Mouse (Mus musculus) midbrain, embryonic 15.5 days (tissue): ENCODE measurements around the gene Dner. TPM values are rescaled to one million over a fixed set of nuclear protein-coding genes. Genes with fewer than 3 reads are reported as not detected.

Source experiments
- ATAC-seq: fragments of 200-750 bp; cut with Nextera tagmentation; replicated peaks from 2 replicates; pipeline ENCODE4 v1.8.0; 2017; ENCODE audit warnings: moderate TSS enrichment
- H3K27ac ChIP-seq: fragments of 300-500 bp; sonication (generic); 2 replicates; pipeline ENCODE4 v1.5.1; 2015; ENCODE audit warnings: mild to moderate bottlenecking, inconsistent platforms
- H3K27me3 ChIP-seq: fragments of 300-500 bp; sonication (generic); replicated peaks from 2 replicates; pipeline ENCODE4 v1.6.1; 2015; ENCODE audit warnings: inconsistent platforms
- H3K36me3 ChIP-seq: fragments of 300-500 bp; sonication (generic); replicated peaks from 2 replicates; pipeline ENCODE4 v1.6.1; 2015; ENCODE audit warnings: inconsistent platforms
- H3K4me1 ChIP-seq: fragments of 300-500 bp; sonication (generic); 2 replicates; pipeline ENCODE4 v1.6.1; 2015; ENCODE audit warnings: inconsistent platforms
- H3K4me2 ChIP-seq: fragments of 300-500 bp; sonication (generic); 2 replicates; pipeline ENCODE4 v1.6.1; 2015; ENCODE audit warnings: inconsistent platforms, mild to moderate bottlenecking, moderate library complexity
- H3K4me3 ChIP-seq: fragments of 300-500 bp; sonication (generic); 2 replicates; pipeline ENCODE4 v1.5.1; 2015; ENCODE audit warnings: mild to moderate bottlenecking, inconsistent platforms
- H3K9ac ChIP-seq: fragments of 300-500 bp; sonication (generic); 2 replicates; pipeline ENCODE4 v1.6.1; 2015; ENCODE audit warnings: mild to moderate bottlenecking, inconsistent platforms
- H3K9me3 ChIP-seq: fragments of 300-500 bp; sonication (generic); 2 replicates; pipeline ENCODE4 v1.6.1; 2016; ENCODE audit warnings: inconsistent platforms
- WGBS: fragments of 180-500 bp; shearing (Covaris S2); methylation state at CpG from one replicate; pipeline ENCODE4 v1.1.7; 2015; ENCODE audit warnings: mixed read lengths; 5-methylcytosine and 5-hydroxymethylcytosine counted together
- polyA plus RNA-seq: library from polyadenylated mRNA; unstranded; fragments of >200 nt; fragmentation: Nextera tagmentation; extraction: Ambion mirVana; gene quantifications from 2 replicates; pipeline ENCODE4 v1.2.1, GENCODE M21; 2015

Dner gene
- polyA plus RNA-seq, 1 experiment from 2014 or later, result 291 TPM

- H3K9ac ChIP-seq, result no peak overlapping the region
- no peak for ATAC-seq
- no peaks in the 10 kb centered on the region for H3K27me3 ChIP-seq
- H3K9me3 ChIP-seq, result no peaks in the 10 kb centered on the region
- H3K4me1 ChIP-seq, result no peaks in the 10 kb centered on the region
- no peak overlapping the region for H3K4me3 ChIP-seq
- no peaks in the 10 kb centered on the region for H3K36me3 ChIP-seq
- 95% methylated on average over 5 of the region's 5 CpGs for WGBS
- no peak overlapping the region for H3K4me2 ChIP-seq
- no peak overlapping the region for H3K27ac ChIP-seq
These were observed 231.9 kb downstream of the Dner start for GRCm38 (mm10) chr1:84463976-84464662.

- WGBS, result 84% methylated on average over 10 of the region's 10 CpGs
These were observed 246.3 kb downstream of the Dner start for GRCm38 (mm10) chr1:84449566-84450278.

GRCm38 (mm10) chr1:84443640-84444039 lies 252.4 kb downstream of the Dner start:
- Histone ChIP-seq H3K27me3 (no peaks in the 10 kb centered on the region), H3K4me3 (no peak overlapping the region), H3K36me3 (no peaks in the 10 kb centered on the region; the same call in 1 of the 2 replicates), H3K4me2 (no peak overlapping the region), H3K27ac (peak overlapping the region; percentile 0; the same call in 1 of the 2 replicates), H3K9me3 (no peaks in the 10 kb centered on the region), H3K9ac (no peak overlapping the region), H3K4me1 (no peaks in the 10 kb centered on the region)
- WGBS, result 55% methylated on average over 3 of the region's 3 CpGs
- no peak for ATAC-seq

More at GRCm38 (mm10) chr1:84449566-84450278, 246.3 kb downstream of the Dner start:
- Histone ChIP-seq H3K9ac (no peak overlapping the region), H3K4me3 (no peak overlapping the region), H3K27ac (no peak overlapping the region), H3K27me3 (no peaks in the 10 kb centered on the region), H3K9me3 (no peaks in the 10 kb centered on the region), H3K36me3 (no peaks in the 10 kb centered on the region; the same call in 1 of the 2 replicates), H3K4me1 (no peaks in the 10 kb centered on the region), H3K4me2 (no peak overlapping the region)
- no peak for ATAC-seq

DNA sequence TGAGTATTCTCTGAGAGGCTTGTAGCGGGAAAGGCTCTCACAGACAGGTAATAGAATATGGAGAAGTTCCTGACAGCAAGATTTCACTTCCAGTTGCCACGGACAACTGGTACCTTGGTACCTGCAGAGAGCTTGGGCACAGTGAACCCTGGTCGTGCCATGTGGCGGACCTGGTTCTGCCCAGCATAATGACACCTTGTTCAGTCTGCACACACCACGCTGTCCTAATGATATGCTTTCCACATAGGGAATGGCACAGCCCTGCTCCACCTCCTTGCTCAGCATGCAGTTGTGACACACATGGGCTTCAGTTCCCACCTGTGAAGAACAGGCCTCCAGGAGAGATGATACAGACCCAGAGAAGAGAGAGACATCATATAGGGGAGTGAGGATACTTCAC lies 253.0 kb downstream of the Dner start:
- no peaks in the 10 kb centered on the region for H3K9me3 ChIP-seq
- no peaks in the 10 kb centered on the region for H3K4me1 ChIP-seq
- H3K27me3 ChIP-seq, result no peaks in the 10 kb centered on the region
- no peak overlapping the region for H3K4me2 ChIP-seq
- no peak overlapping the region for H3K9ac ChIP-seq
- 88% methylated on average over 5 of the region's 5 CpGs for WGBS
- ATAC-seq, result 0 out of 2 replicates have a peak, but pooled peaks have one; percentile 57
- no peak overlapping the region for H3K4me3 ChIP-seq
- H3K27ac ChIP-seq, result no peak overlapping the region
- H3K36me3 ChIP-seq, result no peaks in the 10 kb centered on the region; the same call in 1 of the 2 replicates

DNA sequence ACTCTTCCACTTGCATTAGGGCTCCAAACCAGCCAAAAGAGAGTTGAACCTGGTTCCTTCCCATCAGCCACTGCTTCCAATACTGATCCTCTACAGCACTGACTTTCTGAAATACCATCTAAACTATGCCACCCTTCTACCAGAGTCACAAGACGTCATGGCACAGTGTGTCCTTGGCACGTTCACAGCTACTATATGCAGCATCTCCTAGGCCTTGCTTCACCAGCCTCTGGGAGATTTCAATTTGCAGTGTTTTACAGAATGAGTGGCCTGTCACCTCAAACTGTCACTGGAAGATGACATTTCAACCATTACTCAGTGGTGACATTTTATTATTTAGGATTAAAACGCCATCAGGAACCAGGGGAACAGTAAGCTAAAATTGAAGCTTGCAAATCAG lies 254.6 kb downstream of the Dner start:
- ATAC-seq, result 0 out of 2 replicates have a peak, but pooled peaks have one; percentile 10

GRCm38 (mm10) chr1:84437565-84437964 lies 258.5 kb downstream of the Dner start:
- no peaks in the 10 kb centered on the region for H3K4me1 ChIP-seq
- H3K9me3 ChIP-seq, result no peaks in the 10 kb centered on the region
- no peak for ATAC-seq
- no peak overlapping the region for H3K27ac ChIP-seq
- H3K4me3 ChIP-seq, result no peak overlapping the region
- H3K4me2 ChIP-seq, result no peak overlapping the region
- H3K36me3 ChIP-seq, result no peaks in the 10 kb centered on the region
- H3K27me3 ChIP-seq, result no peaks in the 10 kb centered on the region
- no peak overlapping the region for H3K9ac ChIP-seq

More for the DNA sequence above, 254.6 kb downstream of the Dner start:
- Histone ChIP-seq H3K36me3 (no peaks in the 10 kb centered on the region; the same call in 1 of the 2 replicates), H3K4me1 (no peaks in the 10 kb centered on the region), H3K4me2 (no peak overlapping the region), H3K27me3 (no peaks in the 10 kb centered on the region), H3K4me3 (no peak overlapping the region), H3K9me3 (no peaks in the 10 kb centered on the region), H3K27ac (no peak overlapping the region), H3K9ac (no peak overlapping the region)
- 72% methylated on average over 3 of the region's 3 CpGs for WGBS

GRCm38 (mm10) chr1:84436281-84436680 lies 259.7 kb downstream of the Dner start:
- 79% methylated on average over 1 of the region's 1 CpGs for WGBS
- Histone ChIP-seq H3K9ac (no peak overlapping the region), H3K27ac (no peak overlapping the region), H3K4me3 (no peak overlapping the region), H3K27me3 (no peaks in the 10 kb centered on the region), H3K4me2 (no peak overlapping the region), H3K36me3 (no peaks in the 10 kb centered on the region), H3K9me3 (no peaks in the 10 kb centered on the region), H3K4me1 (no peaks in the 10 kb centered on the region)
- ATAC-seq, result no peak

DNA sequence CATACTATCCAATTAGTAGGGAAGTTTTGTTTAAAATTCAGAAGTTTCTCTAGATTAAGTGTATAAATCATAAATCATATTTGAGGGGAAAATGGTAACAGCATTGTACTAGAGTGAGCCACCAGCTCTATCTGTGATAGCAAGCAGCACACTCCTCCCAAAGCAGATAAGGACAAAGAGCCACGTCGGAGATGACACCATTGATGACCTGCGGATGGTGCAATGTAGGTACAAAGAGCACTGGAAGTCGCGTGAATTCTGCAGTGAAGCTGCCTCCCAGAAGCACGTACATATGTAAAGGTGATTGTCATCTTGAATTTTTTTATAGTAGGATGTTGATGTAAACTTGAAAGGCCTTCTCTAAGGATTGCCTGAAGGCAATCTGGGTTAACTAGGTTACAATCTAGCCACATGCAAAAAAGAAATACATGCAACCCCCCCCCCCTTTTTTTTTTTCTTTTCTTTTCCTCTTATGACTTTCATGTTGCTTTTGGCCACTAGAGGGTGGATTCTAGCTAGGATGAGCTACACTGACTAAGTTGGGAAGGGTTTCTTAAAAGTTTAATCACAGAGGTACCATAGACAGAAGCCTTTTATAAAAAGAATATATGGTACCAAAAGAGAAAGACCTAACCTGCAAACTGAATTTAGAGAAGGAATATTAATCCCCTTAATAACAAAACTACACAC lies 262.6 kb downstream of the Dner start:
- ATAC-seq, result 0 out of 2 replicates have a peak, but pooled peaks have one; percentile 39
- H3K4me1 ChIP-seq, result no peaks in the 10 kb centered on the region
- 73% methylated on average over 6 of the region's 6 CpGs for WGBS
- no peaks in the 10 kb centered on the region for H3K27me3 ChIP-seq
- H3K36me3 ChIP-seq, result no peaks in the 10 kb centered on the region
- no peak overlapping the region for H3K27ac ChIP-seq
- no peak overlapping the region for H3K9ac ChIP-seq
- H3K4me2 ChIP-seq, result no peak overlapping the region
- no peaks in the 10 kb centered on the region for H3K9me3 ChIP-seq
- no peak overlapping the region for H3K4me3 ChIP-seq

GRCm38 (mm10) chr1:84432311-84432710 lies 263.7 kb downstream of the Dner start:
- Histone ChIP-seq H3K9ac (no peak overlapping the region), H3K27me3 (no peaks in the 10 kb centered on the region), H3K4me3 (no peak overlapping the region), H3K36me3 (no peaks in the 10 kb centered on the region), H3K4me1 (no peaks in the 10 kb centered on the region), H3K27ac (no peak overlapping the region), H3K9me3 (no peaks in the 10 kb centered on the region), H3K4me2 (no peak overlapping the region)
- WGBS, result 65% methylated on average over 1 of the region's 1 CpGs
- no peak for ATAC-seq

DNA sequence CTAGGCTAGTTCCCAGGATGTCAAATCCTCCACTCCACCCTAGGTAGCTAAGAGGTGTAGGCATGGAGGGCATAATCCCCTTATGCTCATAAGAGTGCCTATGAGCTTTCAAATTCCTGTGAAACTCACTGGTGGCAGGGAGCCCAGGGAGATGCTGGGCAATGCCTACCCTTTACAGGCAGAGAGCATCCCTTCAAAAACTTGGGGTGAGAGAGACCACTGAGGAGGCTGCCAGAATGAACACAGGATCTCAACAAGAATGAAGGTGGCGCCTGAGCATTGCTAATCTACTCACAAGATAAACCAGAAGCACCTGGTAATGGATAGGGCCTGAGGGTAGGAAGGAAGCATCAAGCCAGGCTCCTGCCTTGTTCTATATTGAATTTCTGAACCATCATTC lies 267.7 kb downstream of the Dner start:
- H3K9ac ChIP-seq, result no peak overlapping the region
- ATAC-seq, result no peak
- no peaks in the 10 kb centered on the region for H3K4me1 ChIP-seq
- no peaks in the 10 kb centered on the region for H3K9me3 ChIP-seq
- H3K4me3 ChIP-seq, result no peak overlapping the region
- 80% methylated on average over 1 of the region's 1 CpGs for WGBS
- no peak overlapping the region for H3K4me2 ChIP-seq
- H3K27ac ChIP-seq, result no peak overlapping the region
- no peaks in the 10 kb centered on the region for H3K27me3 ChIP-seq
- 0 out of 2 replicates have a peak, but pooled peaks cover 2% of the 10 kb centered on the region for H3K36me3 ChIP-seq

DNA sequence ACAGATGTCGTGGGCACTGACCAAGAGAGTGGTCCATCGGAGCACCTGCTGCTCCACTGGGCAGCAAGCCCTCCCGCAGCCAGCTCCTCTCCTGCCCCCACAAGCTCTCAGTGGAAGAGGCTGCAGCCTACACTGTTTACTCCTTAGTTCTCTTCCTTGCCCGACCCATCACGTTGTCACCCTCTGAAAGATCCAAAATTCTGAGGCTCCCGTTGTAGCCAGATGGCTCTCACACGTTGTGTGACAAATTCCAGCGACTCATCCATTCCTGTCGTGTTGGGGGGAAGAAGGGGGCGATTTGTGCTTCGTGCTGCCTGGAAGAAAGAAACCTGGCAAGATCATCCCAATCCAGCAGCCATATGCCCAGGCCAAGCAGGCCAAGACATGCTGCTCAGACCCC lies 268.3 kb downstream of the Dner start:
- Histone ChIP-seq H3K9ac (no peak overlapping the region), H3K9me3 (no peaks in the 10 kb centered on the region), H3K27ac (no peak overlapping the region), H3K4me3 (no peak overlapping the region), H3K36me3 (0 out of 2 replicates have a peak, but pooled peaks cover 2% of the 10 kb centered on the region), H3K27me3 (no peaks in the 10 kb centered on the region), H3K4me1 (no peaks in the 10 kb centered on the region), H3K4me2 (no peak overlapping the region)
- 86% methylated on average over 11 of the region's 11 CpGs for WGBS
- no peak for ATAC-seq

DNA sequence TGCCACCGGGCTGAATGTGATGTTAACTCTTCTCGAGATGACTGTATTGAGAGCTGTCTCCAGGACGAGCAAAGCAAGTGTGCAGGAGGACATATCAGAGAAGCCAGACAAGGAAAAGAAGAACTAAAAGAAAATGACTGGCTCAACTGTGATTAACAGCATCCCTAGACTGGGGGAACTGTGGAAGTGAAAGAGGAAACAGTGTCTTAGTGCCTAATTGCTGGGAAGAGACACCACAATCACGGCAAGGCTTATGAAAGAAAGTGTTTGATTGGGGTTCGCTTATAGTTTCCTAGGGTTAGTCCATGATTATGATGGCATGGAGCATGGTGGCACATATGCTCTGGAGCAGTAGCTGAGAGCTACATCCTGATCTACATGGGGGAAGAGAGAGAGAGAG lies 269.3 kb downstream of the Dner start:
- ATAC-seq, result no peak
- Histone ChIP-seq H3K27me3 (no peaks in the 10 kb centered on the region), H3K4me1 (no peaks in the 10 kb centered on the region), H3K4me2 (no peak overlapping the region), H3K9ac (no peak overlapping the region), H3K36me3 (0 out of 2 replicates have a peak, but pooled peaks cover 2% of the 10 kb centered on the region), H3K4me3 (no peak overlapping the region), H3K9me3 (no peaks in the 10 kb centered on the region), H3K27ac (no peak overlapping the region)
- WGBS, result 83% methylated on average over 5 of the region's 5 CpGs
